ENCODE assay signal across 28 mouse cellular contexts in genomic region chr11:44562389-44563135, GRCm38 (mm10). TPM values are rescaled to one million over a fixed set of nuclear protein-coding genes. Genes with fewer than 3 reads are reported as not detected.
A peak's percentile ranks its signal among the peaks of the same experiment; 100 is the strongest.
DNase-seq lines count a peak whose midpoint lies in the region; ATAC-seq and TF ChIP-seq lines count a peak whose summit lies in the region.
"Had no signal": no experiment of that assay in that cellular context is flagged by ENCODE, and none has a peak within 500 bp of the region (broad histone marks: within the 10 kb centered on the region; RNA-seq: fewer than 3 reads in every experiment).

No protein-coding gene starts in this region.

- no peaks in the 10 kb centered on the region for H3K9me3 ChIP-seq in heart, postnatal 0 days (replicated peaks; ENCODE audit: control insufficient read depth, low read length)
- no peaks in the 10 kb centered on the region for H3K9me3 ChIP-seq in liver, postnatal 0 days (ENCODE audit: low read length)
- no peaks in the 10 kb centered on the region for H3K9me3 ChIP-seq in stomach, embryonic 14.5 days (ENCODE audit: control insufficient read depth, low read depth, low read length)
- H3K9me3 ChIP-seq: embryonic facial prominence, embryonic 10.5 days; forebrain, embryonic 10.5 days; hindbrain, embryonic 10.5 days; kidney, embryonic 15.5 days; limb, embryonic 12.5 days; midbrain, embryonic 15.5 days; neural tube, embryonic 13.5 days had no signal

- H3K36me3 ChIP-seq in heart, postnatal 0 days (replicated peaks; ENCODE audit: control insufficient read depth, insufficient read depth, low read length) = peaks cover 81% of the 10 kb centered on the region
- peaks cover 84% of the 10 kb centered on the region for H3K36me3 ChIP-seq in liver, postnatal 0 days (replicated peaks; ENCODE audit: insufficient read depth, low read length)
- peaks cover 46% of the 10 kb centered on the region; the same call in 1 of the 2 replicates for H3K36me3 ChIP-seq in stomach, embryonic 14.5 days (ENCODE audit: control insufficient read depth, insufficient read depth, low read length)

- H3K4me2 ChIP-seq in heart, postnatal 0 days (ENCODE audit: low read depth, low read length) = no peak overlapping the region
- no peak overlapping the region for H3K4me2 ChIP-seq in liver, postnatal 0 days (ENCODE audit: low read depth, low read length)
- no peak overlapping the region for H3K4me2 ChIP-seq in stomach, embryonic 14.5 days (replicated peaks; ENCODE audit: low read depth, low read length)
- H3K4me2 ChIP-seq: kidney, embryonic 15.5 days; limb, embryonic 12.5 days; midbrain, embryonic 15.5 days; neural tube, embryonic 13.5 days had no signal

- ATAC-seq in heart, postnatal 0 days (ENCODE audit: insufficient read depth, low read depth) = no peak
- ATAC-seq in liver, postnatal 0 days = no peak
- no peak for ATAC-seq in stomach, embryonic 14.5 days (ENCODE audit: insufficient number of reproducible peaks, insufficient read depth, low FRiP score, low read depth)
- ATAC-seq: forebrain, embryonic 16.5 days; hindbrain, embryonic 16.5 days; intestine, postnatal 0 days; lung, postnatal 0 days; midbrain, embryonic 15.5 days; Patski had no signal

- peak overlapping the region; percentile 25; the same call in 1 of the 2 replicates for H3K27ac ChIP-seq in heart, postnatal 0 days (ENCODE audit: low read depth)
- H3K27ac ChIP-seq in liver, postnatal 0 days (ENCODE audit: low read depth) = no peak overlapping the region
- H3K27ac ChIP-seq in stomach, embryonic 14.5 days (ENCODE audit: low read length) = 0 out of 2 replicates have a peak overlapping the region, but pooled peaks have one; percentile 11
- H3K27ac ChIP-seq: embryonic facial prominence, embryonic 10.5 days; forebrain, embryonic 10.5 days; gastrocnemius, adult 2 months; hindbrain, embryonic 10.5 days; kidney, embryonic 15.5 days; left cerebral cortex, adult 2 months; limb, embryonic 12.5 days; liver, embryonic 14.5 days; macrophage; midbrain, embryonic 15.5 days; neural tube, embryonic 13.5 days had no signal

- H3K9ac ChIP-seq in heart, postnatal 0 days (replicated peaks; ENCODE audit: low read depth, low read length) = no peak overlapping the region
- no peak overlapping the region for H3K9ac ChIP-seq in liver, postnatal 0 days (replicated peaks)
- no peak overlapping the region for H3K9ac ChIP-seq in stomach, embryonic 14.5 days (replicated peaks; ENCODE audit: low read depth, low read length)
- H3K9ac ChIP-seq: kidney, embryonic 15.5 days; limb, embryonic 12.5 days; liver, embryonic 14.5 days; midbrain, embryonic 15.5 days; neural tube, embryonic 13.5 days had no signal

- no peak for TF ChIP-seq CTCF in heart, postnatal 0 days (IDR thresholded peaks at IDR 0.05; ENCODE audit: low read depth)
- TF ChIP-seq CTCF in liver, postnatal 0 days (IDR thresholded peaks at IDR 0.05; ENCODE audit: low read depth) = no peak

- H3K4me3 ChIP-seq in heart, postnatal 0 days (ENCODE audit: low read depth, low read length) = no peak overlapping the region
- no peak overlapping the region for H3K4me3 ChIP-seq in liver, postnatal 0 days (ENCODE audit: low read depth, low read length)
- H3K4me3 ChIP-seq in stomach, embryonic 14.5 days (ENCODE audit: low read depth, low read length) = no peak overlapping the region
- H3K4me3 ChIP-seq: embryonic facial prominence, embryonic 10.5 days; forebrain, embryonic 10.5 days; gastrocnemius, adult 2 months; hindbrain, embryonic 10.5 days; kidney, embryonic 15.5 days; left cerebral cortex, adult 2 months; limb, embryonic 12.5 days; midbrain, embryonic 15.5 days; neural tube, embryonic 13.5 days had no signal

- no peak for DNase-seq in heart, postnatal 0 days (ENCODE audit: low spot score)
- no peak for DNase-seq in heart, postnatal 36 days
- peak; percentile 2 for DNase-seq in liver
- no peak for DNase-seq in liver, postnatal 0 days
- peak; percentile 62 for DNase-seq in brain, adult 2 months (ENCODE audit: low read depth, low spot score)
- no peak for DNase-seq in yolk sac, embryonic 10.5 days (ENCODE audit: low spot score)
- DNase-seq: cerebellum, adult 11-12 months; cerebellum, postnatal 10 days; gastrocnemius, adult 2 months; kidney, postnatal 36 days; layer of hippocampus, adult 9-11 months; right cerebral cortex, postnatal 4 days had no signal

- H3K4me1 ChIP-seq in heart, postnatal 0 days (ENCODE audit: control insufficient read depth, insufficient read depth) = no peaks in the 10 kb centered on the region
- H3K4me1 ChIP-seq in liver, postnatal 0 days (ENCODE audit: insufficient read depth) = no peaks in the 10 kb centered on the region
- H3K4me1 ChIP-seq in stomach, embryonic 14.5 days (ENCODE audit: control insufficient read depth, insufficient read depth, low read length) = no peaks in the 10 kb centered on the region
- H3K4me1 ChIP-seq: embryonic facial prominence, embryonic 10.5 days; forebrain, embryonic 10.5 days; hindbrain, embryonic 10.5 days; kidney, embryonic 15.5 days; limb, embryonic 12.5 days; midbrain, embryonic 15.5 days; neural tube, embryonic 13.5 days had no signal

- intact Hi-C loops in heart, postnatal 36 days (cut with DNase I) = no loop called here

- 63% methylated on average over 10 of the region's 12 CpGs for whole genome bisulfite sequencing in heart, postnatal 0 days
- 84% methylated on average over 11 of the region's 12 CpGs for WGBS in liver, postnatal 0 days (ENCODE audit: insufficient replicate concordance)
- WGBS in stomach, embryonic 14.5 days = 81% methylated on average over 10 of the region's 12 CpGs

- no peak for TF ChIP-seq EP300 in heart, postnatal 0 days (IDR thresholded peaks at IDR 0.05; ENCODE audit: low read depth)
- no peak for TF ChIP-seq EP300 in liver, postnatal 0 days (IDR thresholded peaks at IDR 0.05; ENCODE audit: low read depth)

- H3K27me3 ChIP-seq in heart, postnatal 0 days (ENCODE audit: control insufficient read depth, insufficient read depth, low read length) = no peaks in the 10 kb centered on the region
- no peaks in the 10 kb centered on the region for H3K27me3 ChIP-seq in liver, postnatal 0 days (ENCODE audit: insufficient read depth, low read length)
- H3K27me3 ChIP-seq in stomach, embryonic 14.5 days (ENCODE audit: control insufficient read depth, insufficient read depth, low read length) = no peaks in the 10 kb centered on the region
- H3K27me3 ChIP-seq: kidney, embryonic 15.5 days; limb, embryonic 12.5 days; midbrain, embryonic 15.5 days; neural tube, embryonic 13.5 days; Patski had no signal

RNA-seq across cellular contexts. Expression of gene Rnf145, which starts 43.8 kb away (rescaled TPM):
- 35.4 and 38.1 TPM in 2 replicates for total RNA-seq in heart, postnatal 0 days (2014; rRNA removed; ENCODE audit: low replicate concordance)
- polyA plus RNA-seq in heart, postnatal 0 days (2015; fragmentation: Nextera tagmentation; extraction: Ambion mirVana) = 23.3 and 28.1 TPM in 2 replicates
- 10 to 100 TPM; 16.5 to 18.5 TPM for total RNA-seq in heart, postnatal 36 days (2021)
- polyA plus RNA-seq in liver, postnatal 0 days (2015; fragmentation: Nextera tagmentation; extraction: Ambion mirVana) = 31.9 and 32.7 TPM in 2 replicates
- polyA plus RNA-seq in stomach, embryonic 14.5 days (2014; fragmentation: Nextera tagmentation; extraction: Ambion mirVana) = 78.7 and 84.7 TPM in 2 replicates

RNA-seq across cellular contexts. Expression of gene Ebf1, which starts 54.6 kb away (rescaled TPM):
- total RNA-seq in heart, postnatal 0 days (2014; rRNA removed; ENCODE audit: low replicate concordance) = 8.1 and 12.8 TPM in 2 replicates
- polyA plus RNA-seq in heart, postnatal 0 days (2015; fragmentation: Nextera tagmentation; extraction: Ambion mirVana) = 10.4 and 10.5 TPM in 2 replicates
- total RNA-seq in heart, postnatal 36 days (2021) = 10 to 100 TPM; 13.4 to 14.4 TPM
- 4.6 and 5.0 TPM in 2 replicates for polyA plus RNA-seq in liver, postnatal 0 days (2015; fragmentation: Nextera tagmentation; extraction: Ambion mirVana)
- 13.3 and 15.9 TPM in 2 replicates for polyA plus RNA-seq in stomach, embryonic 14.5 days (2014; fragmentation: Nextera tagmentation; extraction: Ambion mirVana)

Comparison
In these comparisons a context has a peak if more than half of its experiments do, and no peak if none do; other contexts are left out.
1. DNase-seq: peak in liver (single experiment) and brain, adult 2 months (single experiment); none in heart, postnatal 0 days (single experiment), heart, postnatal 36 days (0 of 2), liver, postnatal 0 days (single experiment) and yolk sac, embryonic 10.5 days (single experiment).